Mouse (Mus musculus) CH12.LX (cell line): ENCODE measurements around the gene Gab1.

ENCODE experiments used
- BHLHE40 ChIP-seq: IDR thresholded peaks from 2 replicates; pipeline ENCODE4 v1.6.1; 2011; ENCODE audit warnings: mild to moderate bottlenecking, low read depth, low read length, improper control_type of control experiment
- CHD2 ChIP-seq: IDR thresholded peaks from 2 replicates; pipeline ENCODE4 v1.6.1; 2011; ENCODE audit warnings: low read length, improper control_type of control experiment
- CTCF ChIP-seq, 2 experiments: IDR thresholded peaks in 1 of 2; conservative IDR thresholded peaks in 1 of 2; 2 replicates each; pipeline ENCODE4 v1.5.1; 2011 to 2012; ENCODE audit warnings: low read depth in 2 of 2, low read length in 2 of 2, improper control_type of control experiment in 1 of 2, inconsistent platforms in 1 of 2, mild to moderate bottlenecking in 1 of 2, moderate library complexity in 1 of 2
- E2F4 ChIP-seq: IDR thresholded peaks from 2 replicates; pipeline ENCODE4 v1.6.1; 2011; ENCODE audit warnings: low read depth, low read length, improper control_type of control experiment; ENCODE audit not compliant: insufficient replicate concordance
- EP300 ChIP-seq: IDR thresholded peaks from 2 replicates; pipeline ENCODE4 v1.6.1; 2011; ENCODE audit warnings: low read length, improper control_type of control experiment
- JUND ChIP-seq: conservative IDR thresholded peaks from 2 replicates; pipeline ENCODE4 v1.6.1; 2011; ENCODE audit warnings: low read depth, low read length, improper control_type of control experiment
- MEF2A ChIP-seq: IDR thresholded peaks from 2 replicates; pipeline ENCODE4 v1.6.1; 2014; ENCODE audit warnings: low read depth, mild to moderate bottlenecking, inconsistent platforms, low read length, improper control_type of control experiment, borderline replicate concordance
- NELFE ChIP-seq: IDR thresholded peaks from 2 replicates; pipeline ENCODE4 v1.6.1; 2011; ENCODE audit warnings: low read depth, low read length, improper control_type of control experiment
- POLR2A ChIP-seq: IDR thresholded peaks from 2 replicates; pipeline ENCODE4 v1.6.1; 2011; ENCODE audit warnings: low read depth, mild to moderate bottlenecking, improper control_type of control experiment, low read length
- POLR2AphosphoS2 ChIP-seq: IDR thresholded peaks from 2 replicates; pipeline ENCODE4 v1.6.1; 2011; ENCODE audit warnings: low read depth, low read length, improper control_type of control experiment
- RAD21 ChIP-seq: IDR thresholded peaks from 2 replicates; pipeline ENCODE4 v1.6.1; 2011; ENCODE audit warnings: low read depth, mild to moderate bottlenecking, low read length, improper control_type of control experiment, moderate library complexity
- RCOR1 ChIP-seq: conservative IDR thresholded peaks from 2 replicates; pipeline ENCODE4 v1.6.1; 2012; ENCODE audit warnings: low read depth, mild to moderate bottlenecking, inconsistent platforms, low read length, improper control_type of control experiment
- USF1 ChIP-seq: IDR thresholded peaks from 2 replicates; pipeline ENCODE4 v1.6.1; 2014; ENCODE audit warnings: low read depth, mild to moderate bottlenecking, inconsistent platforms, low read length, improper control_type of control experiment
- ZC3H11A ChIP-seq: IDR thresholded peaks from 2 replicates; pipeline ENCODE4 v1.6.1; 2012; ENCODE audit warnings: low read depth, mild to moderate bottlenecking, inconsistent platforms, low read length, improper control_type of control experiment

- TF ChIP-seq POLR2A (no peak), POLR2AphosphoS2 (no peak), EP300 (no peak), CHD2 (no peak), ZC3H11A (no peak), CTCF (conservative IDR thresholded peaks at IDR 0.05 in 1 of 2, IDR thresholded peaks at IDR 0.05 in 1 of 2; ENCODE audit: low read depth in 2 of 2, low read length in 2 of 2) (no peak), JUND (no peak), MEF2A (no peak), RAD21 (no peak), E2F4 (no peak), NELFE (no peak), RCOR1 (no peak), USF1 (no peak), BHLHE40 (no peak)
Measured at GRCm38 (mm10) chr8:80825136-80825535, 55.2 kb downstream of the Gab1 start.
